Mouse (Mus musculus) myocyte (in vitro differentiated cells): ENCODE data around the gene Aff3.

Experiments
- MAX ChIP-seq: IDR thresholded peaks from one replicate; pipeline ENCODE4 v1.6.1; 2011; ENCODE audit warnings: low read depth, mild to moderate bottlenecking, control low read depth
- MYOG ChIP-seq, 3 experiments: IDR thresholded peaks; one replicate each; pipeline ENCODE4 v1.6.1; 2011; ENCODE audit warnings: control low read depth in 2 of 3, low read depth in 2 of 3, mild to moderate bottlenecking in 2 of 3; ENCODE audit not compliant: insufficient read length in 2 of 3, control insufficient read depth in 1 of 3, insufficient read depth in 1 of 3
- POLR2A ChIP-seq: IDR thresholded peaks from one replicate; pipeline ENCODE4 v1.6.1; 2011; ENCODE audit warnings: low read depth, mild to moderate bottlenecking, control low read depth, moderate library complexity; ENCODE audit not compliant: insufficient read length
- TCF12 ChIP-seq: IDR thresholded peaks from one replicate; pipeline ENCODE4 v1.6.1; 2011; ENCODE audit warnings: mild to moderate bottlenecking, control low read depth; ENCODE audit not compliant: poor library complexity, insufficient read depth, severe bottlenecking

GRCm38 (mm10) chr1:38578339-38578738 lies 86.4 kb downstream of the Aff3 start:
- TF ChIP-seq POLR2A (no peak), MAX (no peak), TCF12 (no peak), MYOG (IDR thresholded peaks at IDR 0.05; ENCODE audit: control insufficient read depth in 1 of 3, insufficient read depth in 1 of 3, insufficient read length in 2 of 3, low read depth in 2 of 3) (no peak)
